Mouse (Mus musculus) mouse embryonic stem cell (cell line): Measurements from ENCODE around the gene Tmpo.

Experiments used
- in situ Hi-C, 2 experiments: fragments of 300-500 bp; cut with MboI; formaldehyde crosslinking; loops; 1 replicate in 1 of 2; 3 replicates in 1 of 2; pipeline ENCODE4 v1.14.3; 2019 to 2020; ENCODE audit warnings: low sequenced_read_pairs in 2 of 2, low pct_unique_long_range_greater_than_20kb in 1 of 2, mixed read lengths in 1 of 2; ENCODE audit not compliant: unreplicated experiment in 1 of 2

The Tmpo gene

DNA sequence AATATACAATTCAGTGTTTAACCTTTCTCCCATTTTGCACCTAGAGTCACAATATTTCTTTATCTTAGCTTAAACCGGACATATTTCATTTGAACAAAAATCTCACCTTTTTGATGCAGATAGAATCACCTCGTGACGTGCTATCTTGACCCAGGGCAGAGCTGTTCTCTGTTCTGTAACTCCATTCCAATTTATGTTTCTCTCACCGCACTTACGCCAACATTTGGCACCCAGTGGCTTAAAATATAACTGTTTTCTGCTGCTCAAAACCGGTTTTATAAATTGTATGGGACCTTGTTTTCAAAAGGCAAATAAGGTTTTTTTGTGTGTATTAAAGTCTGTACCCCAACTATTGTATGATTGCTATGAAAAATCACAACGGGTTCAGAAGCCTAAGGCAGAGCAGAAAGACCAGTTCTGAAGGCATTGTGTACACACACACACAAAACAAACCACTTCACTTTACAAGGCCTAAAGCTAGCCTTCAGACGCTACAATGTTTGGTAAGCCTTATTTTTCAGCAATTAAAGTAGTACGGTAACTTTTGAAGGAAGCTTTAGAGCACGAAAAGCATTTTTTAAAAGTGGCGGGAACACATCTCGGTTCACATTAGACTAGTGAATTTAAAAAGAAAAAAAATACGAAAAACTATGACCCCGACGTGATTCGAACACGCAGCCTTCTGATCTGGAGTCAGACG lies at the start of gene Tmpo:
Gene Tmpo (minus strand): TSS at position 555 of the 700 bp plus-strand sequence.
- in situ Hi-C loops, result no loop called here

DNA sequence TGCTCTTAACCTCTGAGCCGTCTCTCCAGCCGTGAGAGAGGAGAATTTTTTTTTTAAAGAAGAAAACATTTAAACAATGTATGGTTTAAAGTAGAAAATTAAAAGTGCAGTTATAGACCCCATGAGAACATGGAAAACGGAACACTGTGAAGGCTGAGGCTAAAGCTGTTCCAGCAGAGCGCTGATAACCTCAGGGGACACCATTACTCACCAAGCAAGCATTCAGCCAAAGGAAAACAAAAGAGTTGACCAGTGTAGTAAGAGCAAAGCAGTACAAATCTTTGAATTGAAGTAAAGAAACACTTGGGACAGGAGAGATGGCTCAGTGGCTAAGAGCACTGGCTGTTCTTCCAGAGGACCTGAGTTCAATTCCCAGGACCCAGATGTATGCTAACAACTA lies 49.3 kb upstream of the Tmpo start:
- in situ Hi-C loops, result no loop called here

DNA sequence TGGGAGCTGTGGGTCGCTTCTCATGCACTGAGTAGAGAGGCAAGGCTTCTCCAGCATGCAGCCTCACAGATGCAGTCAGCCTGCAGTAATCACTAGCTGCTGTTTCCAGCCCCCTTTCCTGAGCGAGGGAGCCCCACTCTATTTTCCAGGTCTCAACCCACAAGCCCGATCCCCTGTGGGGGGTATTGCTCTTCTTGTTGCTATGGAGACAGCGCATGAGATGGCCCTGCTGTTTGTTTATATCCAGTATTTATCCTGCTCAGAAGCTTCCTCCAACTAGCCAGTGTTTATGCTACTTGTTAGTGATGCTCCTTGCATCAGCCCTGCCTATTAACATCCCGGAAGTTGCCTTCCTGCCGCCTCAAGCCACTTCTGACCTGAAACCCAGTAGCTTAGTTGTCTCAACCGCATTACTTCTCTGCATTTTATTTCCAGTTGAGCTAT lies 48.4 kb upstream of the Tmpo start:
- in situ Hi-C loops, result no loop called here

DNA sequence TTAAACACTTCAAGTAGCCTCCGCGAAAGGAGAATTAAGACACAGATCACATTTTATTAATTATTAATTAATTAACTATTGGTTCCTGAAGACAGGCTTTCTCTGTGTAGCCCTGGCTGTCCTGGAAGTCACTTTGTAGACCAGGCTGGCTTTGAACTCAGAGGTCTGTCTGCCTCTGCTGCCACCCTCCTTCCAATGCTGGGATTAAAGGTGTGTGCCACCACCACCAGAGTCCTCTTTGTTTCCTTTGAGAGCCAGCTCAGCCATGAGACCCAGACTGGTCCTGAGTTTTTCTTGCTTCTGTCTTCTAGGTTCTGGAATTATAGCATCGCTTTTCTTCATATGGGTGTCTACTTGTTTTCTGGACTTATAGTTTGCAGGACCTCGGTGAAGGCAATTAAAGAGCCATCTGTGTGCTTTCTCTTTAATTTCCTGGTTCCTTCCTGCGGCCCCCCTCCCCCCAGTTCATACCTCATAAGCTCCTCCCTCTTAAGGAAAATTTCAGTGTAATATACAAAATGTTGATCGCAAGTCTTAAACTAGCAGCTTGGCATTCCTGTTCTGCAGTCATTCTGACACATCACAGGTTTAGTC lies 47.9 kb upstream of the Tmpo start:
- in situ Hi-C loops, result no loop called here

DNA sequence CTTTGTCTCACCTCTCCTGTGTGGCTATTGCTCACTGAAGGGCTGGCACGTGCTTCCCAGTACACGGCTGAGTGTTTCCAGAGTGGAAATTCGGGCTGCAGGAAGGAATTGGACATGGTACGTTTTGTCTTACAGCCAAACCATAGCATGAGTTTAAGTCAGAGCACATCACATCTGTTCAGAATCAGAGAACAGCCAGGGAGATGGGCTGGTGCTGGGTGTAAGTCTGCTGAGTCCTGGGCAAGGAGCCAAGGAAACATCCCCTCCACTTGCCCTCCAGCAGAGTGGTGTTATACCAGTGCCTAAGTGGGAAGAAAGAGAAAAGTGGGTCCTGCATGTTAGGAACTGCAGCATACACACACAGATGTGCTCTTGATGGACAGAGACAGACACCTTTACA lies 45.9 kb upstream of the Tmpo start:
- in situ Hi-C loops, result no loop called here

DNA sequence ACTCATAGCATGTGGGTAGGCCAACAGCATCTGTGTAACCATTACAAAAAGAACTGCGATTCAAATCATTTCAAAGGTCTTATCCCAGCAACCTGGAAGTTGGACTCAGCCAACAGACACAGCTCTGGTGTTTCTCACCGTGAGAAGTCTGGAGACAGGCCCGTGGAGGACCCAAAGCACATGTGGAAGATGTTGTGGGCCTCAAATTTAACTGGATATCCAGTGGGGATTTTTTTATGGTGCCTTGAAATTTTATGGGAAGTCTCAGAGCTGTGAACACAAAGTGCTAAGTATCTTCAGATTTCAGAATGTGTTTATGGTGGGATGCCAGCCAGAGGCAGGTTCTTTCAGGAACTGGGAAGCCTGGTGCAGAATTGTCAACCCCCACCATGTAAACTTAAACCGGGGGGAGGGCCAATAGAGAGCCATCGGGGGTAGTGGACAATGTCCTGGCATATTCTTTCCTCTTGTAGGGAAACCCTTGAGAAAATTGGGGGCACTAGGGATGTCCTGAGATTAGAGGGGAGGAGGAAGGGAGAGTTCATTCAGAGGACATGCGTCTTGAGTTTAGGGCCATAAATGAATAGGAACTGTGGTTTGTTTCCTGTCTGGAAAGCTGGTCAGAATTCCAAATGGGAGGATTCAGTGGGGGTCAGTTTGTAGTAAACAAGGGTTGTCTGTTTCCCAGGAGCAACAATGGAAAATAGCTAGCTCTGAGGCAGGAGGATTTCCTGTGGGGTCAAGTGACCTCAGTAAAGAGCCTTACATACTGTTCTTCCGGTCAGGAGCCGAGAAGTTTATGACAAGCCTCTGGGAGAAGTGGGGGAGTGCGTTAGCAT lies 41.5 kb upstream of the Tmpo start:
- in situ Hi-C loops, result loop anchor here in 1 of 2 experiments (25.0 kb wide), 1 partner anchor 485 kb away; no protein-coding TSS in a partner anchor

DNA sequence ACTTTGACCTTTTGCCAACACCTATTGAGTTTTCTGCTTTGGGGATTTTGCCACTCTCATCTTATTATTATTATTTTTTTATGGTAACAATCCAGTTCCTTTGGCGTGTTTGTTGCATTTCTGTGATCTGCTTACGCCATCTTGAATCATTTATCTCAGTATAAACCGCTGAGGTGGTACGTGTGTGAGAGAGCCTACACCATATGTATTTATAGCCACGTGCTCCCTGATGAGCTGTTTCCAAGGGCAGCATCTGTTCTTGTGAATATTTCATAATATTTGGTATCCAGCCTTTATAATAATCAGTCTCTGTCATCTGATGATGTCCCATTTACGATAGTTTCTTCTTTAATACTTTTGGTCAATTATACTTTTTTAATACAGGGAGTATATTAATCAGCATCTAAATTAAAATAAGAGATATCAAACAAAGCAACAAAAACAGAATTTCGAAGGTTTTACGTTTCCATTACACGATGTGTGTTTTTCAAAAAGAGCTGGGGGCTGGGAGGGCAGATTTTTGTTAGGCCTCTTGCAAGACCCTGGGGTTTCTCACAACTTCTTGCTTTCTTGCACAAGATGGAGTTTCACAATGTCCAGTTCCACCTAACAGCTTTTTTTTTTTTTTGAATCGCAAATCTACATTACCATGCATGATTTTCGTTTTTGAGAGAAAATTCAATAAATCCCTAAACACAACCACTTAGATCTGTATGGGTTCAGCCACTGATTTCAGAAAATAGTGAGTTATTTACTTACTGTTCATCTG lies 28.0 kb upstream of the Tmpo start:
- in situ Hi-C loops, result loop anchor here in 1 of 2 experiments (25.0 kb wide), 1 partner anchor 472 kb away; no protein-coding TSS in a partner anchor

DNA sequence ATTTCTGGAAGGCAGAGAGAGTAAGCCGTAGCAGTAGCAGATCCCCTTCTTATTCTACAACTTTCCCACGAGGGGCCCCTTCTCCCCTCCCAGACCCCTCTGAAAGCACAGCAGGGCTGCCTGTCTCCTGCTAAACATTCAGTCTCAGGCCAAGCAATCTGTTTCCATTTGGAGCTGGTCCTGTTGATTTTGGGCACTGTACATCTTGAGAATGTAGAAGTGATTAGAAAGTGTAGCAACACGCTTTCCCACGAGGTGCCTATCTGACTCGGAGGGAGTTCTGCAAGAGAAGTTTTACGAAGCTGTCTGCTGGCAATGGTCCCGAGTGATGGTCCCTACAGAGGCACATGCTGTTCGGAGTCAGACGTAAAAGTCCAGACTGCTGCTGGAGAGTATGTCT lies 27.3 kb upstream of the Tmpo start:
- in situ Hi-C loops, result loop anchor here in 1 of 2 experiments (25.0 kb wide), 1 partner anchor 471 kb away; no protein-coding TSS in a partner anchor

DNA sequence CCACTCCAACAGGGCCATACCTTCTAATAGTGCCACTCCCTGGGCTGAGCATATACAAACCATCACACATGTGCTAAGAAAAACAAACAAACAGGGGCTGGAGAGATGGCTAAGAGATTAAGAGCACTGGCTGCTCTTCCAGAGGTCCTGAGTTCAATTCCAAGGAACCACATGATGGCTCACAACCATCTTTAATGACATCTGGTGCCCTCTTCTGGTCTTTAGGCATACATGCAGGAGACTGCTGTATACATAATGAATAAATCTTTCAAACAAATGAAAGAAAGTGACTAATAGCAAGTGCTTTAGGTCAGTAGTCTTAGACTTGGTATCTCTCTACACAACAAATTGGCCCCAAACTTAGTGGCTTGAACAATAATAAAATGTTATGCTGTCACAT lies 26.2 kb upstream of the Tmpo start:
- in situ Hi-C loops, result loop anchor here in 1 of 2 experiments (25.0 kb wide), 1 partner anchor 470 kb away; no protein-coding TSS in a partner anchor

DNA sequence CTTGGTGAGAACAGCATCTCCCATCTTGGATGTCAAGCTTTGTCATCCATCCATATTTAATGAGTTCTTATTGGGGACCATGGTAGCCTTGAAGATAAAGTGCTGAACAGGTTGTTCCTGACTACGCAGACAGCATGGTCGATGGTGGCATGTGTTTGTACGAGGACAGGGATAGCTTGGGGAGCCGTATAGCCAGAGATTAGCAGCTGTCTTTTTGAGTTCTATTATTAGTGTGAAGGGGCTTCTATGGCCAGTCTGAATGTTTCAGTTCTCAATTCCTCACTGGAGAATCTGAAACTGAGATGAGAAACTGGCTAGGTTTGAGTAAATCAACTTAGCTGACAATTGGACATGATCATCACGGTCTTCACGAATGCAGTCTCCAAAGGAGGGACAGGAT lies 24.5 kb upstream of the Tmpo start:
- in situ Hi-C loops, result loop anchor here in 1 of 2 experiments (25.0 kb wide), 1 partner anchor 468 kb away; no protein-coding TSS in a partner anchor

DNA sequence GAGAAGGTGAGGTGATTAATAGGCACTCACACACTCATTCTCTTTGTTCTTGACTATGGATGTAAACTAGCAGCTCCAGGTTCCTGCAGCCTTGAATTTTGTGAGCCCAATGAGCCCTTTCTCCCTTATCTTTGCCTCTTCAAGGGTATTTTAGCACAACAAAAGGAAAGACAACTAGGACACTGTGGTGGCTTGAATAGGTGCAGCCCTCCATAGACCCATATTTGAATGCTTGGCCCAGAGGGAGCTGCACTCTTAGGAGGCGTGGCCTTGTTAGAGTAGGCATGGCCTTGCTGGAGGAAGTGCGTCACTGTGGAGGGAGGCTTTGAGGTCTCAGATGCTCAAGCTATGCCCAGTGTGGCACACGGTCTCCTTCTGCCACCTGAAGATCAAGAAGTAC lies 19.5 kb upstream of the Tmpo start:
- in situ Hi-C loops, result loop anchor here in 1 of 2 experiments (25.0 kb wide), 1 partner anchor 463 kb away; no protein-coding TSS in a partner anchor

DNA sequence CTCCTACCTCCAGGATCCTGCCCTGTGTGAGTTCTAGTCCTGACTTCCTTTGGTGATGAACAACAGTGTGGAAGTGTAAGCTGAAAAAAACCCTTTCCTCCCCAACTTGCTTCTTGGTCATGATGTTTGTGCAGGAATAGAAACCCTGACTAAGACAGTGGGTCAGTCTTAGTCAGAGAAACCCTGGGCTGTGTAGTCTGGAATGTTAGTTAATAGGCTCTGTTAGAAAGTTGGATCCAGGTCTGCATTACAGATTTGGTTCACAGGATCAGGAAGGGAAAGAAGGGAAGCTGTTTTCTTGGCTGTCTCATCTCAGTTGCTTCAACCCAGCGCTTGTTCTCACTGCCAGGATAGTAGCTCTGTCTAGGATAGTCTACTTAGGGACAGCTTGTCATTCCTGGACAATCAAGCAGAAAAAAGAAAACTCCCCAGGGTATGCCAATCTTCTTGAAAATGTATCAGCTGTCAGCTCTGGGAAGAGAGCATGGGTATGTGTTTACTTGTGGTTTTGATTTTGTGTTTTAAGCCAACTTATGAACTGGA lies 18.2 kb upstream of the Tmpo start:
- in situ Hi-C loops, result no loop called here

DNA sequence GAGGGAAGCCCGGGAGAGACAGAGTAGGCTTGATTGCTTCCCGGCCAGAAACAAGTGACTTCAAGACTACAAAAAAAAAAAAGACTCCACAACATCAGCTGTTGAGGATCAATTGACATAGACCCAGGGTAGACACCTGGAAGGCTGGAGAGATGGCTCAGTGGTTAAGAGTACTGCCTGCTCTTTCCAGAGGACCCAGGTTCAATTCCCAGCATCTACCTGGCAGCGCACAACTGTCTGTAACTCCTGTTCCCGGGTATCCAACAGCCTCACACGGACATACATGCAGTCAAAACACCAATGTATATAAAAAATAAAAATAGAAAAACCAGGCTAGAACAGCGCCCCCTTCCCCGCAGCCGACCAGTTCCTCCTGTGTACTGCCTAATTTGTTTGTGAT lies 16.6 kb upstream of the Tmpo start:
- in situ Hi-C loops, result no loop called here

DNA sequence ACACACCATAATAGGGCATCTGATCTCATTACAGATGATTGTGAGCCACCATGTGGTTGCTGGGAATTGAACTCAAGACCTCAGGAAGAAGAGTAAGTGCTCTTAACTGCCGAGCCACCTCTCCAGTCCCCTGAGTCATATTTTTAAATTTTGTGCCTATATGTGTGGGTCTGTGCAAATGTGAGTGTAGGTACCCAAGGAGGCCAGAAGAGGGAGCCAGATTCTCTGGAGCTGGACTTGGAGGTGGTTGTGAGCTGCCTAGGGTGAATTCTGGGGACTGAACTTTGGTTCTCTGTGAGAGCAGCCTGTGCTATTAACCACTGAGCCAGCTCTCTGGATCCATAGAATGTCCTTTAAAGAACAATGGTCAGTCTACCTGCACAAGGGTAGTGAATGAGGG lies 15.7 kb upstream of the Tmpo start:
- in situ Hi-C loops, result no loop called here

DNA sequence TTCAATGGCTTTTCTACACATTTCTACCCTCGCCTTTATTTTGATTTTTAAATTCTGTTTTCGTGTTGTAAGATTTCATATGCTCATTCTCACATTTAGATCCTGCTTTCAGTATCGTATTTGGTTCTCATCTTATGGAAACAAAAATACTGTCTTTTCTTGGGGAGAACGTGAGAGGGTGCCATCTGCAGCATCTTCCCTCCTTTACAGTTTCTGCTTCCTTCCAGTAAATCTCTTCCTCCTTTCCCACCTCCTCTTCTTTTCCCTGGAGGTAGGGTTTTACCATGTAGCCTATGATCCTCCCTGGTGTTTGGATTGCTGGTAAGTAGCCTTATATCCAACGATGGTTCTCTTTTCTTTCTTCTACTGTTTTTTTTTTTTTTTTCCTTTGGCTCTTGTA lies 14.6 kb upstream of the Tmpo start:
- in situ Hi-C loops, result no loop called here

DNA sequence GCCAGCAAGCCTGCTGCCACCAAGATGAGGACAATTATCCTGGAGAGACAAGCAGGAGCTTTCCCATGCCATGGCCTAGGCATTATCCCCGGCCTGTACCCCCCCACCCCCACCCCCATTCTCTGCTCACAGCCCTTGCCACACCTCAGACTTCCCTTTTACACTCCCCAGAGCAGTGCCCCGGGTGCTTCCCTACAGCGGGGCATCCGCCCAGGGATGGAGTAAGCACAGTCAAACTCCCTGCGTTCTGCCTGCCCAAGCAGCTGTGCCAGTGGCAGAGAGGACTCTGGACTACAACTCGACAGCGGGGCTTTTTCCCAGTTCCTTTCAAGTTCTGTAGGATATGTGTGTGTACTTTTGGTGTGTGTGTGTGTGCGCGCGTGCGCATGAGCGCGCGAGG lies 14.0 kb upstream of the Tmpo start:
- in situ Hi-C loops, result no loop called here

DNA sequence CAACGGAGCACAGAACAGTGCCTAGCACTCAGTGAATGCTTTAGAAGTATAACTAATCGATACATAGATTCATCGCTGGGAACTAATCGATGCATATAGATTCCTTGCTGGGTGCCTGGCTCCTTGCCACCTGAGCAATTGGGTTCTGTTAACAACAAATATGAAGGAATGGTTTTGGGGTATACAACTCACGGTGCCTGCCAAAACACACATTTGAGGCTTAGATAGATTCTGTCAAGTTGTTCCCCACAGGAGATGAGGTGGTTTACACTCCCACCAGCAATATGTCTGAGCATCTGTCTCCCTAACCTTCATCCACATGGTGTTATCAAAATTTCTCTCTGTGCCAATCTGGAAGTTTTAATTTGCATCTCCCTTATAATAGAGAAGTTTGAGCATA lies 10.7 kb upstream of the Tmpo start:
- in situ Hi-C loops, result no loop called here

DNA sequence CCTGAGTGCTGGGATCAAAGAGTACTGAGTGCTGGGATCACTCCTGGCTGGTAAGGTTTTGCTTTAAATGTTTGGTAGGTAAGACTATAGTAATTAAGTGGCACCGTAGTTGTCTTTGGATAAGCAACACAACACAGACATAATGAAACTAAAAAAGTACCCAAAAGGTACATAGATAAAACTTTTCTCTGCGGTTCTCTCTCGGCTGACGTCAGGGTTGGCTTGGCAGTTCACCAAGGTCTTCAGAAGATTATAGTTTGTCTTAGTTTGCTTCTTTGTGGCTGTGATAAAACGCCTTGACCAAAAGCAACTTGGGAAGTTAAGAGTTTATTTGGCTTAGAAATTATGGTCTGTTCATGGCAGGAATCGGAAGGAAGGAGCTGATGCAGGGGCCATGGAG lies 8.4 kb upstream of the Tmpo start:
- in situ Hi-C loops, result no loop called here
